Mouse (Mus musculus) cerebellum, adult 8-10 months (tissue): Measurements from ENCODE around the gene Socs3.

ENCODE experiments used
- DNase-seq: peaks from one replicate; pipeline ENCODE4 v3.0.0; 2022

Socs3 gene

GRCm38 (mm10) chr11:117994250-117995057 is 24.6 kb upstream of the Socs3 start:
- DNase-seq: no peak

DNA sequence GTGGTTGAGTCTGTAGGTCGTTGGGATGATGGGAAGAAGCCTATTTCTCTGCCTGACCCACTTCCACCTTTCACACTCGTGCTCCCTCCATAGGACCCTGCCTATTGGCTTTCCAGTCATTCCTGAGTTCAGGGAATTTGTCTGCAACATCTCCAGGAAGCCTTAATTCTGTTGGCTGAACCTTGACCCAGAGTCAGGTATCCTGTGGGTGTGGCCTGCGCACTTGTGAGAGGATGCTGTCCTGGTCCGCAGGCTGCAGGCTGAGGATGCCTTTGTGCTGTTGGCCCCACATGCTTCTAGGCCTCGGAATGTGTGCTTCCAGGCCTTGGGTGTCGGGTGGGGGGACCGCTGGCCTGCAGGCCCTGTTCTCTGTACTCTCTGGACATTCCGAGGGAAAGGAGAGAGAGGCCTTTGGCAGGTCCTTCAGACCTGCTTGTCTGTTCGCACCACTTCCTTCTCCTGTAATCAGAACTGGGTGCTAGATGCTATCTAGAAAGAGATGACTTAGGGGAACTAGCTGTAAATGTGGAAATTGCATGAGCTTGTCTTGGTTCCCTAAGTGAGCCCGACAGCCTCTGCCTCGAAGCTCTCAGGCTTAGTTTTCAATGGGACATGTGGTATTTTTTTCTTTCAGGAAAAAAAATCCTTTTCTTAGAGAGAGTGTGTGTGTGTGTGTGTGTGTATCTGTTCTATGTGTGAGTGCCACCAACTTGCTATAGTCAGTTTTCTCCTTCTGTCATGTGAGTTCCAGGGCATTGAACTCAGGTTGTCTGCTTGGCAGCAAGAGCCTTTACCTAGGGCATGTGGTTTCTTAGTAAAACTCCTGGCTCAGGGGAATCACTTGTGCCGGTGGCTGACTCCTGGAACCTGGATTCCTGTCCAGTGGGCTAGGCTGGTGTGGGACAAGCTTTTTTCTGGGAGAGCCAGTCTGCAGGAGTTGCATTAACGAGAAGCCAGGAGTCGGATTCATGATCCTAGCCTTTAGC is 23.6 kb upstream of the Socs3 start:
- DNase-seq: no peak

- no peak for DNase-seq
Measured at GRCm38 (mm10) chr11:117991502-117992470, 21.9 kb upstream of the Socs3 start.

DNA sequence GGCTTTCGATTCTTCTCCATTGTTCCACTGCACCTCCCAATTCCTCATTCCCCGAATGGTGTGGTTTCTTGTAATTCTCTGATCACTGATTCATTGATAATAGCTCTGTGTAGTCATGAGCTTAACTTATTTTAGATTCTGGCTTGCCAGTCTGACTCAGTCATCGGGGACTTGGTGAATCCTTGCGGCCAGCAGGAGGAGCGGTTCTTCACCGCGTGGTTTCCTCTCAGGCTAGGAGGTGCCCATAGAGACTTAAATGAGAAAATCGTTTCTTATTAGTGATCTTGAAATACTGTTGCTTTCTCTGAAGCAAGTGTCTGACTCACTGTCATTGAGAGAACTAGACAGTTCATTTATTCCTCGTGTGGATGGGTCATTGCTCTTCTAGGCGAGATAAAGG is 20.1 kb upstream of the Socs3 start:
- DNase-seq: no peak

DNA sequence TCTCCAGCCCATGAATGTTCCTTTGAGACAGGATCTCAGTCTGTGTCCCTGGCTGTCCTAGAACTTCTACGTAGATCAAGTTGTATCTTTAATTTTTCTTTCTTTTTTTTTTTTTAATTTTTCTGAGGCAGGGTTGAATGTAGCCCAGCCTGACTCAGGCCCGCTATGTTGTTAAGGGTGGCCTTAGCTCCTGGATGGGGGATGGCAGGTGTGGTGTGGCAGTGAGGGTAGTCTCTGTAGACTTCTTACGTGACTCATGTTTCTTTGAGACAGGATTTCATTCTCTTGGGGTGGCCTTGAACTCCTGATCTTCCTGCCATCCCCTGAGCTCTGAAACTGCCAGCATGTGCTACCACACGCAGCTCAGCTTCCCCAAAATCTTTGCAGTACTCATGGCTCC is 19.4 kb upstream of the Socs3 start:
- DNase-seq: no peak

DNA sequence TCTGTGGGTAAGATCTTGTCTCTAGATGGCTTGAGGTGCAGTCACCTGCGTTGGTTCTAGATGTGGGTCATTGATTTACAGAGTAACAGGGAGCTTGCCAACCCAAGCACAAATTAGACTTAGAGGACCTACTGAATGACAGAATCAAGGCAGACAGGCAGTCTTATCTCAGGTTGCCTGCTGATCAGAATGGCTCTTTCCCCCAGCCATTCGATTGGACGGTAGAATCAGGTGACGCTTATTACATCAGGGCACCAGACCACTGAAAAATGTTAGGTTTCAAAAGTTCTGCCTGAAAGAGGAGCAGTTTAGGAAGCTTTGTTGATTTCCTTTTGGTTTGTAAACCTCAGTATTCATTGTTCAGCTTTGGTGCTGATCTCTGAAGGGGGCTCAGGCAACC is 18.1 kb upstream of the Socs3 start:
- DNase-seq: no peak

GRCm38 (mm10) chr11:117987032-117987451 is 17.2 kb upstream of the Socs3 start:
- DNase-seq: no peak

DNA sequence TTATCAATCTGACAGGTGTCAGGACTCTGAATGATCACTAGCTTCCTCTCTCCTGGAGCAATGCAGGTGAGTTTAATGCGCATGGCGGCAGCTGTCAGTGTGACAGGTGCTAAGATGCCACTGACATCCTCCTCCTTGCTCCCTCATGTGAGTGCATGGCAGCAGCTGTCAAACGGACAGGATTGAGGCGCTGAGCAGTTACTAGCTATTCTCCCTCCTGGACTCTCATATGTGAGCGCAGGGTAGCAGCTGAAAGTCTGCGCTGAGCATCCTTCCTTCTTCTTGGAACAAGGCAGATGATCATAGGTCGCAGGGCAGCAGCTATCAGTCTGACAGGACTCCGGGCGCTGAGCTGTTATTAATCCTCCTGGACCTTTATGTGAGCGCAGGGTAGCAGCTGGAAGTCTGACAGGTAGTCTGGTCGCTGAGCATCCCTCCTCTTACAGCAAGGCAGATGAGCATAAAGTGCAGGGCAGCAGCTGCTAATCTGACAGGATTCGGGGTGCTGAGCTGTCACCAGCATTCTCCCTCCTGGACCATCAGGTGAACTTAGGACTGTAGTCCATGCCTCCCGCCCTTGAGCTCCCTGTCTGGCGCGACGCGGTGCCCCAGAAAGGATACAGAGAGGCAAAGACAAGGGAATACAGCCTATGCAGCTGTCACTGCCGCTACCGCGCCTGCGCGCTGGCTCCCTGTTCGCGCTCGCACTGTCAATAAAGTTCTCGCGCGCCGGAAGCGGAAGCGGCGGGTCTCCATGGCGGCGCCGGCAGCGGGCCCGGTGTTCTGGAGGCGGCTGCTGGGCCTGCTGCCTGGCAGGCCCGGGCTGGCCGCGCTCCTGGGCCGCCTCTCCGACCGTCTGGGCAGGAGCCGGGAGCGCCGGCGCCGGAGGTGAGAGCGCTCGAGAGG is 16.5 kb upstream of the Socs3 start, which contains the start of gene Pgs1:
TSS of gene Pgs1 (plus strand) at position 167 of the 906 bp plus-strand sequence.
- DNase-seq: peak; percentile 89

- no peak for DNase-seq
Measured at GRCm38 (mm10) chr11:117983770-117984169, 13.9 kb upstream of the Socs3 start.

- DNase-seq: no peak
Measured at GRCm38 (mm10) chr11:117982426-117982825, 12.6 kb upstream of the Socs3 start.

DNA sequence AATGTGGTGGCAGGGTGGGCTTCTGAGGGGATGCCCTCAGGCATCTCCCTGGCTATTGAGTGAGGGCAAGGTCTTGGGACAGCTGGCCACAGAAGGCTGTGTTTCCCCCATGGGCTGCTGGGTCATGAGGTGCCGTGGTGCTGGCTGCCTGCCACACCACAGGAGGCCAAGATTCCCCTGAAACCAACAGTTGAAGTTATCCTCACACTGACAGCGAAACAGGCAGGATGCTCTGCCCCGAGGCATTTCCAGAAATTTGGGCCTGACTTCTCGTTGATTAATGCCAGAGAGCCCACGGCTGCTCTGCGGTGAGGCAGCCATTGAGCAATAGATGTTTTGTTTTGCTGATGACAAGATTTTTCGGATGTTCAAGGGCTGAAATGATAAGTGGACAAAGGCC is 9.5 kb upstream of the Socs3 start:
- no peak for DNase-seq

- DNase-seq: no peak
Measured at GRCm38 (mm10) chr11:117977694-117978360, 8.0 kb upstream of the Socs3 start.

DNA sequence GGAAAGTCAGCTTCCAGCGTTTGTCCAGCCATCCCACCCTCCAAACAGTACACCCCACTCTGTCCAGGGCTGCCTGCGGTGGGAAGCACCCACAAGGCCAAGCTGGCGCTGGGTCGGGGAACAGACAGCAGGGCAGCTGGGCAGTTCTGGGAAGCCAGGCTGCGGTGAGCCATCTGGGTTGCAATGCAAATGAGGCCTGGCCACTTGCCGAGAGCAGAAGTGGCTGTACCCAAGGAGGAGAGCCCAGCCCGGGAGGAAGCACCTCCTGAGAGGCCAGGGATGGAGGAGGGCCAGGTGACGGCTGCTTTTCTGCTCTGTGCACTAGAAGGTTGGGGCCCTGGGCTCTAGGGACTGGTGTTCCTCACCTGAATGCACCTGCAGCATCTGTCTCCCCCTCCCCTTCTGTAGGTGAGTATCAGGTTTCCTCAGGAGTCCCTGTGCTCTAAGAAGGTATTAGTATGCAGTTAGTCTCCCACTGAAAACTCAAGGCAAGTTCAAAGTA is 6.3 kb upstream of the Socs3 start:
- DNase-seq: peak; percentile 32

- no peak for DNase-seq
Measured at GRCm38 (mm10) chr11:117975211-117975967, 5.5 kb upstream of the Socs3 start.

- no peak for DNase-seq
Measured at GRCm38 (mm10) chr11:117974327-117975125, 4.7 kb upstream of the Socs3 start.

DNA sequence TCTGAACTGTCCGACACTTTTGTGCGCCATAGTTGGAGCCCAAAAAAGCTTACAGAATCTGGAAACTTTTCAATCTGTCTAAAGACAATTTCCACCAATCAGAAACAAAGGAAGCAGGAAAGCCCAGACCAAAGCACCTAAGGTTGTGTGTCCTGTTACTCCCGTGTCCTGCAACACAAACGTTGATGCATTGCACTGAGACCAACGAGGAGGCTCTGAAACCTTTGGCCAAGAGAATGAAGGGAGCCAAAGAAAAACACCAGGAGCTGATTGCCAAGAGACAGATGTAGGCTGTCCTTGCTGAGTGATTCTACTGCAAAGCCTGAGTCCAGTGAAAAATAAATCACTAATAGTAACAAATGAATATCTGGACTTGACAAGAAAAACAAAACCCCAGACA is 3.7 kb upstream of the Socs3 start:
- DNase-seq: no peak

DNA sequence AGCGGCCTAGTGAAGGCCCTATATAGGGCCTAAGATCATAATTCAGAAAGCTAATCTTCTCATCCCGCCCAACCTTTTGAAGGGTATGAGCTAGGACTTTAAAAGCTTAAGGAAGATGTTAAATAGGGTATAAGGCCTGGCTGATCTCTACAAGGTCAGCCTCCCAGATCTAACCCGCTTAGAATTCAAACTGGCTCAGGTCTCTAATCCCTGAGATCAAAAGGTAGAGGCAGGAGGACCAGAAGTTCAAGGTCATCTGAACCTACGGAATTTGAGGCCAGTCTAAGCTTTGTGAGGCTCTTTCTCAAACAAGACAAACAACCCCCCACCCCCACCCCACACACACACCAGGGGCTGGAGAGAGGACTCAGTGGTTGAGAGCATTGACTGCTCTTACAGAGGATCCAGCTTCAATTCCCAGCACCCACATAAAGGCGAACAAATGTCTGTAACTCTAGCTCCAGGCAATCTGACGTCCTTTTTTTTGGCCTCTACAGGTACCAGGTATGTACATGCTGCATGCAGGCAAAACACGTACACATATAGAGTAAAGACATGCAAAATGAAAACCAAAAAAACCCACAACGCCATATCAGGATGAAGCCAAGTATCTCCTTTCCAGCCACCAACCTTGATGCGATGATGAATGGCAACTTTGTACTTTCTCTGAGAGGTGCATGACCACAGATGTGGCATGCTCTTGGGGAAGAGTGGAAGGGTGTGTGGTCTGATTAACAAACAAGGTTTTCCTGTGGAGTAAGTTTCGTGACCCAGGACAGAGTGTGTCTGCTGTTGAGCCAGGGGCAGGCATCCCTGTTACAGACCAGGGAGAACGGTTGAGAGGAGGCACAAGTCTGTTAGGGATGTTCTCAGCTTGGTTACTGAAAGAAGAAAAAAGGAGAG is 3.1 kb upstream of the Socs3 start:
- no peak for DNase-seq
